Mouse (Mus musculus): ENCODE measurements around the gene Mroh2a. TPM values are rescaled to one million over a fixed set of nuclear protein-coding genes. Genes with fewer than 3 reads are reported as not detected.

Gene Mroh2a
- polyA plus RNA-seq, 1 experiment from 2014 or later: 0.68 TPM

DNA sequence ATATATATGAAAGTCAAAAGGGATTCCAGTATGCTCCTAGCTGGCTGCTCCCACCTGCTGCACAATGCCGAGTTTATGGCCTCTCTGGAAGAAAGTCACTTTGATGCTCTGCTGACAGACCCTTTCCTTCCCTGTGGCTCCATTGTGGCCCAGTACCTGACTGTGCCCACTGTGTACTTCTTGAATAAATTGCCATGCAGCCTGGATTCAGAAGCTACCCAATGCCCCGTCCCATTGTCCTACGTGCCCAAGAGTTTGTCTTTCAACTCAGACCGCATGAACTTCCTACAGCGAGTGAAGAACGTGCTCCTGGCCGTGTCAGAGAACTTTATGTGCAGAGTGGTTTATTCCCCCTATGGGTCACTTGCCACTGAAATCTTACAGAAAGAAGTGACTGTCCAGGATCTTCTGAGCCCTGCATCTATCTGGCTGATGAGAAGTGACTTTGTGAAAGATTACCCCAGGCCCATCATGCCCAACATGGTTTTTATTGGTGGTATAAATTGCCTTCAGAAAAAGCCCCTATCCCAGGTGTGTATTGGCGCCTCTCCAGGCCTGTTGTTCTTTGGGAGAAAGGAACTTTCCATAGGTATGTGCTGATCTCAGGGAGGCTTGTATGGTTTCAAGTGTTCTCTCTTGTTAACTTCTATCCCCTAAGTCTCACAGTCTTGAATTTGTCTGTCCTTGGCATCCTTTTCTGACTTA lies 14.3 kb upstream of the Mroh2a start:
- no peaks in the 10 kb centered on the region for H3K36me3 ChIP-seq

DNA sequence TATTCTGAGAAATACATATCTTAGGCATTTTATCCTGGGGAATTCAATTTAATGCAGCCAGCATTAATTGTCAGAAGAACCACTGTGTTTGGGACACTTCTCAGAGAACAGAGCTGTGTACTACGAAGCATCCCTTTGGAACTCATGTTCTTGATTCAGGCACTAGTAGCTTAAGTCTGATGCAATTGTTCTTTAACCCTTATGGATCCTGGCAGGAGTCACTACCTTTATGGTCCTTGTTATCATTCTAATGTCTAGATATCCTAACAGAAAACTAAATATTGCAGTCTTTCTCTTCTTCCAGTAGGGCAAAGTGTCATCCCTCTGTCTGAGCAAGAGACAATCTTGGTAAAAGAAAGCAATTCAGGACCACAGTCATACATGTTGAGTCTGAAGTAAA lies 13.7 kb upstream of the Mroh2a start:
- Histone ChIP-seq H3K36me3 (no peaks in the 10 kb centered on the region), H3K4me3 (no peak overlapping the region), H3K4me1 (replicated peaks) (no peaks in the 10 kb centered on the region), H3K27ac (replicated peaks) (no peak overlapping the region), H3K27me3 (no peaks in the 10 kb centered on the region), H3K4me2 (no peak overlapping the region), H3K9ac (no peak overlapping the region), H3K9me3 (peaks cover 62% of the 10 kb centered on the region)
- 82% methylated on average over 1 of the region's 1 CpGs for WGBS
- no peak for ATAC-seq (ENCODE audit: low read depth)

More for the DNA sequence above, 14.3 kb upstream of the Mroh2a start:
- WGBS: 62% methylated on average over 8 of the region's 8 CpGs
- Histone ChIP-seq H3K4me3 (no peak overlapping the region), H3K4me1 (replicated peaks) (no peaks in the 10 kb centered on the region), H3K27ac (replicated peaks) (no peak overlapping the region), H3K9ac (no peak overlapping the region), H3K4me2 (no peak overlapping the region), H3K27me3 (no peaks in the 10 kb centered on the region), H3K9me3 (peaks cover 59% of the 10 kb centered on the region)
- 0 out of 2 replicates have a peak, but pooled peaks have one; percentile 32 for ATAC-seq (ENCODE audit: low read depth)

DNA sequence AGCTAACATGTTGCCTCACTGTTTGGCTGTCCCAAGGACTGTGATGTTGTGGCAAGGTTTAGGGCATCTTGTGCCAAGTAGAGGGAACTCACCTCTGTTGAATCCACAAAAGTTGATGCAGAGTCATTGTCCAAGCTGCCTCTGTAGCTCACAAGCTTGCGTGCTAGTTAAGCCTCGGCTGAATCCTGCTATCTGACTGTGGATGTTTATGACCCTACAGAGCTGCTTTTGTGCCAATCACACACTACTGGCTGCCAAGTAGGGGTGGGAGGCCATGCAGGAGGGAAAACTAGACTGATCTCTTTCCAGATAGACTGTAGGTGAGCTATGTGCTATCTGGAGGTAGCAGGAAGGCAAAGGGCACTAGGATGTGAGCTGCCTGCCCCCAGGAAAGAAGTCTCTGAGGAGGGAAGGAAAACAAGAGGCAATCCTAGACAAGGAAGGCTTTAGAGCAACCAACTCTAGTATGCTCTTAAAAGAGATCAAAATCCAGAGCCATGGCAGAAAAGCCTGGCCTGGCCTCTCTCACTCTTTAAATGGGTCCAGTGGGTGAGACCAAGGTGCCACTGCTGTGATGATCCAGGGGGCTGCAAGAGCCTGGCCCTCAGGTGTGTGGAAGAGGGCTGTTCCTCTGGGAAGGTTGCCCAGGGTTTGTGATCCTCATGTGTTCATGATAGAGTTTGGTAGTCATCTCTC lies 12.9 kb upstream of the Mroh2a start:
- Histone ChIP-seq H3K9ac (no peak overlapping the region), H3K4me1 (replicated peaks) (no peaks in the 10 kb centered on the region), H3K27ac (replicated peaks) (no peak overlapping the region), H3K36me3 (no peaks in the 10 kb centered on the region), H3K9me3 (peaks cover 62% of the 10 kb centered on the region), H3K27me3 (no peaks in the 10 kb centered on the region), H3K4me2 (no peak overlapping the region), H3K4me3 (no peak overlapping the region)
- no peak for ATAC-seq (ENCODE audit: low read depth)
- 81% methylated on average over 2 of the region's 2 CpGs for WGBS

DNA sequence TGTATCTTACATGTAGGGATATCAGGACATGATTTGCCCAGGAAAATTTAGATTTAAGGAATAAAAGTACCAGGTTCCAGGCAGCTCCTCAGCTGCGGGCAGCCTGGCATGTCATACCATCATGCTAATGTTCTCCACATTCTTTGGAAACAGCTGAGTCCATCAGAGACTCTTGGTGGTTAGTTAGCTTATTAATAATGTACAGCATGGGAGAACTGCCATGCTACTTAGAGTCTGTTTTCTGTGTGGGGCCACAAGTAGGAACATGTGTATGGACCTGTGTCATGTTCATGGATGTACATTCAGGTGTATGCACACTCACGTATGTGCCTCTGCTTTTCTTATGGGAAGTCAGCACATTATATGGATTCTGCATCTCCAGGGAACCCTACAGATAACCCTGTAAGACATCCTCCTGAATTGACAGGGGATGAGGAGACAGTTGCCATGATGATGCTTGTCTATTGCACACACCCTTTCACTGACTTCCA lies 12.3 kb upstream of the Mroh2a start:
- H3K4me2 ChIP-seq: no peak overlapping the region
- ATAC-seq (ENCODE audit: low read depth): no peak
- H3K36me3 ChIP-seq: no peaks in the 10 kb centered on the region
- H3K4me3 ChIP-seq: no peak overlapping the region
- no peaks in the 10 kb centered on the region for H3K27me3 ChIP-seq
- H3K4me1 ChIP-seq (replicated peaks): no peaks in the 10 kb centered on the region
- peaks cover 62% of the 10 kb centered on the region for H3K9me3 ChIP-seq
- WGBS: 79% methylated on average over 2 of the region's 2 CpGs
- no peak overlapping the region for H3K9ac ChIP-seq
- no peak overlapping the region for H3K27ac ChIP-seq (replicated peaks)

DNA sequence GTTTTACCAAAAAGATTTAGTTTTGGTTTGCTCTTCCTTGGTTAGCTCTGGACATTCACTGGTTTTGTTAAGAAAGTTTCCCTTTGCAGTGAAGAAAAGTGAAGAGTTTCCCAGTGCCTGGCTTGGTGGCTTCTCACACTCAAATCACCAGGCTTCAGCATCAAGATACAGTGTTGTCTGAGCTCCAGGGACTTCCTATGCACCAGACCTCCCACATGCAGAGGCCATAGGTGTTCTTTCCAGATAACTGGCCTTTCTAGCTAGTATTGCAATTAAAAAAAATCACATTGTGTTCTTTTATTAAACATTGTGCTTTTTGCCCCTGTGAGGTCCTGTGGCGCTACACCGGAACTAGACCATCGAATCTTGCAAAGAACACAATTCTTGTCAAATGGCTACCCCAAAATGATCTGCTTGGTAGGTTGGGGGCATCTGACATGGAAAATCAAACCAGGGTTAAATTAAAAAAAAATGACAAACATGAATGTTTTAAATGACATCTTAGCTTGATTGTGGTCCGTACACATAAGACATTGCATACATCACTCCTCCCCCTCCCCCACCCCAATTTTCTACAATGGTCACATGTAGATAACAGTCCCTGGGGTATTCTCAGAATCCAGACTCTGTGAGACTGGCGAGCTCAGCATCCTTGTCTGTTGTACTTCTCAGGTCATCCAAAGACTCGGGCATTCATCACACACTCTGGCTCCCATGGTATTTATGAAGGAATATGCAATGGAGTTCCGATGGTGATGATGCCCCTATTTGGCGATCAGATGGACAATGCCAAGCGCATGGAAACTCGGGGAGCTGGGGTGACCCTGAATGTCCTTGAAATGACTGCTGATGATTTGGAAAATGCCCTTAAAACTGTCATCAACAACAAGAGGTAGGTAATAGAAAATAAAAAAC lies 11.1 kb upstream of the Mroh2a start:
- ATAC-seq (ENCODE audit: low read depth): peak; percentile 20; the same call in 1 of the 2 replicates
- peaks cover 62% of the 10 kb centered on the region for H3K9me3 ChIP-seq
- H3K4me2 ChIP-seq: no peak overlapping the region
- H3K4me3 ChIP-seq: no peak overlapping the region
- H3K9ac ChIP-seq: no peak overlapping the region
- no peaks in the 10 kb centered on the region for H3K4me1 ChIP-seq (replicated peaks)
- no peaks in the 10 kb centered on the region for H3K27me3 ChIP-seq
- WGBS: 72% methylated on average over 10 of the region's 10 CpGs
- no peak overlapping the region for H3K27ac ChIP-seq (replicated peaks)
- no peaks in the 10 kb centered on the region for H3K36me3 ChIP-seq

DNA sequence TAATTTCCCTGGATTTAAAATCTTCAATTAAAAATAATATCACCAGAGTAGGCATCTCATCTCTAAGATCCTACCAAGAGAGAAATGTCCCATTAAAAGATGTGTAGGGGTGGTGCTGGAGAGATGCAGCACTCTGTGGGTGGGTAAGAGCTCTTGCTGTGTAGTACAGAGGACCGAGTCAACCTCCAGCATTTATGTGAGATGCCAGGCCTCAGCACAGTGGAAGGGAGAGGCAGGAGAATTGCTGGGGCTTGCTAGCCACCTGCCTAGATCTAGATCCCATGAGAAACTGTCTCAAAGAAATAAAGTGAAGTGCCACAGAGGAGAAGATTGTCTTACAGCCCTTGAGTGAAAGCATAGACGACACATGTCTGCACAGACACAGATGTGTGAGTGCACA lies 10.2 kb upstream of the Mroh2a start:
- H3K9me3 ChIP-seq: peaks cover 59% of the 10 kb centered on the region
- ATAC-seq (ENCODE audit: low read depth): no peak
- WGBS: 55% methylated on average over 2 of the region's 2 CpGs

DNA sequence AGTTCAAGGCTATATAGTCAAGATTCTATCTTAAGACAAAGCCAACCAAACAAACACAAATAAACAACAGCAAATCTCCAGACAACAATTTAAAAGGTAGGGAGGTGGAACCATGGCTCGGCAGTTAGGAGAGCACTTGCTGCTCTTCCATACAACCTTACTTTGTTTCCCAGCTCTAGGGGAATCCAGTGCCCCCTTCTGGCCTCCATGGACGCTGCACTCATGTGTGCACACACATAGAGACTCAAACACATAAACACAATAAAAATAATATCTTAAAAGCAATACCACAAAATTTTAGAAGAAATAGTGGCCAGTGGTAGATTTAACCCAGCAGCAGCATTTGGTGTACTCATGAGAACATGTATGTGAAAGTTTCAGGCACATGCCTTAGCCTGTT lies 9.6 kb upstream of the Mroh2a start:
- H3K9ac ChIP-seq: no peak overlapping the region
- no peak overlapping the region for H3K27ac ChIP-seq (replicated peaks)
- no peaks in the 10 kb centered on the region for H3K4me1 ChIP-seq (replicated peaks)
- 63% methylated on average over 2 of the region's 2 CpGs for WGBS
- no peak for ATAC-seq (ENCODE audit: low read depth)
- no peak overlapping the region for H3K4me2 ChIP-seq
- no peaks in the 10 kb centered on the region for H3K27me3 ChIP-seq
- H3K36me3 ChIP-seq: no peaks in the 10 kb centered on the region
- H3K9me3 ChIP-seq: peaks cover 55% of the 10 kb centered on the region
- no peak overlapping the region for H3K4me3 ChIP-seq

More for the DNA sequence above, 10.2 kb upstream of the Mroh2a start:
- Histone ChIP-seq H3K9ac (no peak overlapping the region), H3K4me2 (no peak overlapping the region), H3K4me1 (replicated peaks) (no peaks in the 10 kb centered on the region), H3K27me3 (no peaks in the 10 kb centered on the region), H3K36me3 (no peaks in the 10 kb centered on the region), H3K4me3 (no peak overlapping the region), H3K27ac (replicated peaks) (no peak overlapping the region)

DNA sequence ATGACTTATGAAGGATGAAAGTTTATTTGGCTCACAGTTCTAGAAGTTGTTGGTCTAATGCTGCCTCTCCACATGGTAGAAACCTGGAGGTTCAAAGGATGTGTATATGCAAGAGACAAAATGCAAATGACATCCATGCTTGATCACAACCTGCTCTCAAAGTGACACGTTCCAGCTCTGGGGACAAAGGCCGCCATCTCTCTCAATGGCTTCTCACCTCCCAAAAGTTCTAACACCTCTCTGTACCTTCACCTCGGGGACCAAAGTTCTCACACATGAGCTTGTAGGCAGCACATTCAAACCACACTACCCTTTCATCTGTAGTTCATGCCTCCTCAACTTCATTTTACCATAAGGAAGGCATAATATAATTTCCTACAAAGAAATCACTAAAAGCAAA lies 9.2 kb upstream of the Mroh2a start:
- no peak for ATAC-seq (ENCODE audit: low read depth)

DNA sequence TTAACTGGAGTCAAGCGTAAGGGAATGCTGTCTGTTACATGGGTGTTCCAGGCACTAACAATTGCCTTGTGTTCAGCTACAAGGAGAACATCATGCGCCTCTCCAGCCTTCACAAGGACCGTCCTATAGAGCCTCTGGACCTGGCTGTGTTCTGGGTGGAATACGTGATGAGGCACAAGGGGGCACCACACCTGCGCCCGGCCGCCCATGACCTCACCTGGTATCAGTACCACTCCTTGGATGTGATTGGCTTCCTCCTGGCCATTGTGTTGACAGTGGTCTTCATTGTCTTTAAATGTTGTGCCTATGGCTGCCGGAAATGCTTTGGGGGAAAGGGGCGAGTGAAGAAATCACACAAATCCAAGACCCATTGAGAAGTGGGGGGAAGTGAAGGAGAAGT lies 8.7 kb upstream of the Mroh2a start:
- Histone ChIP-seq H3K27me3 (no peaks in the 10 kb centered on the region), H3K4me2 (no peak overlapping the region), H3K4me3 (no peak overlapping the region), H3K9me3 (peaks cover 48% of the 10 kb centered on the region), H3K9ac (no peak overlapping the region), H3K27ac (replicated peaks) (no peak overlapping the region), H3K4me1 (replicated peaks) (no peaks in the 10 kb centered on the region), H3K36me3 (no peaks in the 10 kb centered on the region)
- ATAC-seq (ENCODE audit: low read depth): no peak
- 75% methylated on average over 9 of the region's 9 CpGs for WGBS

More for the DNA sequence above, 9.2 kb upstream of the Mroh2a start:
- WGBS: 45% methylated on average over 3 of the region's 3 CpGs
- Histone ChIP-seq H3K36me3 (no peaks in the 10 kb centered on the region), H3K4me2 (no peak overlapping the region), H3K4me3 (no peak overlapping the region), H3K27me3 (no peaks in the 10 kb centered on the region), H3K9me3 (peaks cover 53% of the 10 kb centered on the region), H3K9ac (no peak overlapping the region), H3K27ac (replicated peaks) (no peak overlapping the region), H3K4me1 (replicated peaks) (no peaks in the 10 kb centered on the region)

DNA sequence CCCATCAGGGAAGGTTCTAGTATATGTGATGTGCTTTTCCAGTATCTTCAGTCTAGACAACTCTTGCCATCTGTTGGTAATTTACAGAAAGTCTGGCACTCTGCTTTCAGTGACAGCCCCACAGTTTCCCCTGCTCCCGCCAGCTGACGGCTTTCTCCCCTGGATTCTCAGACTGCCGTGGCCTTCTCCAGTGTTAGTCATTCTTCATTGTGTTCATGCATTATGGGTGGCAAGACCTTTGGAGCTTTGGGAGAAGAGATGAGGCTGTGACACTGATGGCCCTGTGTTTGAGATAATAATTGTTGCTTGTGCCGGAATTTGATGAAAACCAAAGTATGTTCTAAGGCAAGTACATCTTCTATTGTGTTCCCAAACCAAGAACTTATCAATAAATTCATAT lies 8.2 kb upstream of the Mroh2a start:
- Histone ChIP-seq H3K36me3 (no peaks in the 10 kb centered on the region), H3K27me3 (no peaks in the 10 kb centered on the region), H3K9ac (no peak overlapping the region), H3K4me3 (no peak overlapping the region), H3K9me3 (peaks cover 43% of the 10 kb centered on the region), H3K4me1 (replicated peaks) (no peaks in the 10 kb centered on the region), H3K4me2 (no peak overlapping the region), H3K27ac (replicated peaks) (no peak overlapping the region)
- WGBS: 48% methylated on average over 4 of the region's 4 CpGs
- ATAC-seq (ENCODE audit: low read depth): no peak

DNA sequence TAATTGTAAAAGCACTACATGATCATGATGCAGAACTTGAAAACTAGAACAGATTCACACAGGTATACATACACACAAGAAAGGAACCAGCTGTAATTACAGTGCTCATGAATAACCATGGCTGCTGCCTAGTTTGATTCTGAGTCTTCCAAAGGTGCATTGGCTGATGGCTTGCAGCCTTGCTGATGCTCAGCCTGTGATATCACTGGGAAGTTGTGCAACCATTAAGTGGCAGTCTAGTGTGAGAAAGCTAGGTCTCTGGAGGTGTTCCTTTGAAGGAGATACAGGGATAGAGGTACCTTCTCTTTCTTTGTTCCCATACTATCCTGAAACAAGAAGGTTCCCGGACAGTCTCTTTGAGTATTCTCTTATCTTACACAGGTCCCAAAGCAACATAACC lies 7.7 kb upstream of the Mroh2a start:
- WGBS: 16% methylated on average over 1 of the region's 1 CpGs
- H3K4me2 ChIP-seq: no peak overlapping the region
- H3K36me3 ChIP-seq: no peaks in the 10 kb centered on the region
- no peaks in the 10 kb centered on the region for H3K27me3 ChIP-seq
- H3K9ac ChIP-seq: no peak overlapping the region
- peaks cover 38% of the 10 kb centered on the region for H3K9me3 ChIP-seq
- ATAC-seq (ENCODE audit: low read depth): no peak
- no peaks in the 10 kb centered on the region for H3K4me1 ChIP-seq (replicated peaks)
- H3K4me3 ChIP-seq: no peak overlapping the region
- H3K27ac ChIP-seq (replicated peaks): no peak overlapping the region

DNA sequence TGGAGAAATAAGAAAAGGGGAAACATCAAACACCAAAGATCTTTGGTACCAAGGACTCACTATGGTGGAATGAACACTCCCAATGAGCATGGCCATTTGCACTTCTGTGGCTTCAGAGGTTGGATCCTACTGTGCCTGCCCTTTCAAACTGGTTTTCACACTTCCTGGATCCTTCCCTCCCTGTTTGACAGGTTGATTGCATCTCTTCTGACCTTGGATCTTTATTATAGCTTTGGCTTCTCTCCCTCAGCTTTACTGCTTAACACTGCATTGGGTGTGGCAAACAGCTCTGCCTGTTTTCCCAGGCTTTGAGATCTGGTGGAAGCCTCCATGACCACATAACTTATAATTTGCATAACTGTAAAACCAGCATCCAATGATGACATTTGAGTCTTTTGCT lies 6.5 kb upstream of the Mroh2a start:
- H3K4me3 ChIP-seq: no peak overlapping the region
- no peak overlapping the region for H3K27ac ChIP-seq (replicated peaks)
- no peak overlapping the region for H3K9ac ChIP-seq
- no peaks in the 10 kb centered on the region for H3K27me3 ChIP-seq
- no peaks in the 10 kb centered on the region for H3K4me1 ChIP-seq (replicated peaks)
- H3K36me3 ChIP-seq: no peaks in the 10 kb centered on the region
- ATAC-seq (ENCODE audit: low read depth): no peak
- H3K9me3 ChIP-seq: peaks cover 28% of the 10 kb centered on the region
- H3K4me2 ChIP-seq: no peak overlapping the region

Measured in neural tube, embryonic 13.5 days (tissue).